Mouse (Mus musculus) naive thymus-derived CD4-positive, alpha-beta T cell, adult 2 months (primary cell): ENCODE data around the gene Slc31a1.

Experiments used
- DNase-seq: peaks from one replicate; pipeline ENCODE4 v3.0.0-alpha.2; 2011; ENCODE audit warnings: low read depth

Gene Slc31a1

GRCm38 (mm10) chr4:62360088-62360804 lies at the start of gene Slc31a1, which contains the start of gene Fkbp15:
Slc31a1 (plus strand) TSS chr4:62360727.
Fkbp15 (minus strand) TSS chr4:62360548.
- DNase-seq: peak; percentile 97

- no peak for DNase-seq
These were observed 47.7 kb upstream of the Slc31a1 start for GRCm38 (mm10) chr4:62312821-62313220.

- DNase-seq: no peak
These were observed 46.8 kb upstream of the Slc31a1 start for GRCm38 (mm10) chr4:62313641-62314211.

GRCm38 (mm10) chr4:62314516-62314915 lies 46.0 kb upstream of the Slc31a1 start:
- DNase-seq: no peak

- no peak for DNase-seq
These were observed 44.1 kb upstream of the Slc31a1 start for GRCm38 (mm10) chr4:62316456-62316855.

- no peak for DNase-seq
These were observed 42.2 kb upstream of the Slc31a1 start for GRCm38 (mm10) chr4:62318294-62318693.

GRCm38 (mm10) chr4:62322684-62323083 lies 37.8 kb upstream of the Slc31a1 start:
- no peak for DNase-seq

- no peak for DNase-seq
These were observed 34.4 kb upstream of the Slc31a1 start for GRCm38 (mm10) chr4:62326111-62326510.

- no peak for DNase-seq
These were observed 31.4 kb upstream of the Slc31a1 start for GRCm38 (mm10) chr4:62328941-62329660.

- no peak for DNase-seq
These were observed 28.6 kb upstream of the Slc31a1 start for GRCm38 (mm10) chr4:62331977-62332376.

- DNase-seq: no peak
These were observed 22.0 kb upstream of the Slc31a1 start for GRCm38 (mm10) chr4:62338536-62338935.

GRCm38 (mm10) chr4:62344000-62344399 lies 16.5 kb upstream of the Slc31a1 start:
- DNase-seq: peak; percentile 64

- no peak for DNase-seq
These were observed 14.7 kb upstream of the Slc31a1 start for GRCm38 (mm10) chr4:62345827-62346226.

- no peak for DNase-seq
These were observed 12.8 kb upstream of the Slc31a1 start for GRCm38 (mm10) chr4:62347605-62348328.

- no peak for DNase-seq
These were observed 12.2 kb upstream of the Slc31a1 start for GRCm38 (mm10) chr4:62348329-62348705.

GRCm38 (mm10) chr4:62349371-62349770 lies 11.2 kb upstream of the Slc31a1 start:
- DNase-seq: no peak

- DNase-seq: no peak
These were observed 2.8 kb upstream of the Slc31a1 start for GRCm38 (mm10) chr4:62357631-62358148.

- peak; percentile 21 for DNase-seq
These were observed 1.2 kb upstream of the Slc31a1 start for GRCm38 (mm10) chr4:62359256-62359775.

GRCm38 (mm10) chr4:62360805-62361455 lies 403 bp downstream of the Slc31a1 start:
- DNase-seq: peak; percentile 45

- DNase-seq: no peak
These were observed 1.0 kb downstream of the Slc31a1 start for GRCm38 (mm10) chr4:62361571-62361970.

GRCm38 (mm10) chr4:62361997-62362396 lies 1.5 kb downstream of the Slc31a1 start:
- no peak for DNase-seq
